Mouse (Mus musculus) bone marrow, adult 2 months (tissue): ENCODE measurements around the gene Snrk.

Source experiments
- CTCF ChIP-seq: fragments of 200-500 bp; IDR thresholded peaks from 2 replicates; pipeline ENCODE4 v1.5.1; 2011; ENCODE audit warnings: low read length, control low read depth; ENCODE audit not compliant: control insufficient read depth, insufficient read depth
- POLR2A ChIP-seq: fragments of 200-500 bp; IDR thresholded peaks from 2 replicates; pipeline ENCODE4 v1.6.1; 2011; ENCODE audit warnings: low read depth, mild to moderate bottlenecking, control low read depth, low read length, borderline replicate concordance; ENCODE audit not compliant: control insufficient read depth

DNA sequence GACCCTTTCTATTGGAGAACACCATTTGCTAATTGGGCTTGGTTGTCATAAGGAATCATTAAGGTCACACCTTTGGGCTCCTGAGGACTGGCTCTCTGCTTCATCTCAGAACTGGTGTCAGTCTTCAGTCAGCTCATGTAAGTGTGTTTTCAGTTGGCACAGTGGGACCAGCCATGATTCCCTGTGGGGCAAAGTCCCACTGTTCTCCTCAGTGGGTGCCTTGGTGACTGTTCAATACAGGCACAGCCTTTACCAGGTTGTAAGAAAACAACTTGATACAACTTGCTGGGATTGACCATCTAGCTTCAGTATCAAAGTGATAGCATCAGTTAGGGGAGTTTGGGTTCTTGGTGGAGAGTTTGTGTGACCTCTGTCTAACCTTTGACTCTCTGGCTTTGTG is 28.6 kb downstream of the Snrk start:
- TF ChIP-seq POLR2A (no peak), CTCF (no peak)
